Mouse (Mus musculus): ENCODE results near the gene Hcfc1. TPM values are rescaled to one million over a fixed set of nuclear protein-coding genes. Genes with fewer than 3 reads are reported as not detected.

Hcfc1 gene
- polyA plus RNA-seq, 1 experiment from 2014 or later: 75.1 TPM

DNA sequence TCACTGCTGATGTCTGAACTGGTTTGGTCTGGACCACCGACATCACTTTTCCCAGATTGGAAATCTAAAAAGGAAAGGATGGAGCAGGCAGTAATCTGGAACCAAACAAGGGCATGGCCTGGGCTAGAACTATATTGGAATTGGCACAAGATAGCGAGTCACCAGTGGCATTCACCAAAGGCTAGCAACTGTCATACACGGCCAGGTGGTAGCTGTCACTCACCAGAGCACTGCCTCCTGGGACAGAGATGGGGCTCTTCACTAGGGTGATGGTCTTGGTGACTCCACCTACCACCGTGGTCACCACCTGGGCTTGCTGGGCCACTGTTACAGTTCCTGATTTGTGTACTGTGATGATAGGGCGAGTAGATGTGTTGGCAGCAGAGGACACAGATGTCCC, 13.6 kb downstream of the Hcfc1 start:
- H3K36me3 ChIP-seq (ENCODE audit: control insufficient read depth, insufficient read depth, low read length): peaks cover 20% of the 10 kb centered on the region
- H3K9ac ChIP-seq (ENCODE audit: low read length): no peak overlapping the region
- H3K4me3 ChIP-seq (ENCODE audit: low read depth, low read length): no peak overlapping the region
- no peaks in the 10 kb centered on the region for H3K27me3 ChIP-seq (ENCODE audit: control insufficient read depth, insufficient read depth, low read length)
- no peaks in the 10 kb centered on the region for H3K9me3 ChIP-seq (ENCODE audit: control insufficient read depth, low read length)
- ATAC-seq (ENCODE audit: low FRiP score) (no peak), DNase-seq (ENCODE audit: low spot score, missing footprints) (no peak)
- WGBS: 88% methylated on average over 5 of the region's 5 CpGs
- H3K4me2 ChIP-seq: no peak overlapping the region
- no peaks in the 10 kb centered on the region for H3K4me1 ChIP-seq (ENCODE audit: control insufficient read depth, insufficient read depth, low read length)
- no peak overlapping the region for H3K27ac ChIP-seq (ENCODE audit: low read depth, low read length)

DNA sequence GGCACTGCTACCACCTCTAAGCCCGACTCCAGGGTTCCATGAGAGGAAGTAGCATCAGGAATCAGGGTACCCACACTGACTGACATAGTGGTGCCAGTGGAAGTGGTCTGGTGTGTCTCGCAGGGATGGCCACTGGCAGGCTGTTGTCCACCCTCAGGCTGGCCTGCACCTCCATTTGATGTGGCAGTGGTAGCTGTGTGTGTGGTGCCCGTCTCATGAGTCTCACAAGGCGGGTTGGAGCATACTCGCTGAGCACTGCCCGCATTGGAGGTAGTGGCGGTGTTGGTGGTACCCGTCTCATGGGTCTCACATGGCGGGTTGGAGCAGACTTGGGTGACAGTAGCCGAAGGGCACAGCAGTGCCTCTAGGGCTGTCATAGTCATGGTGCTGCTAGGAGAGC, 16.8 kb downstream of the Hcfc1 start:
- no peaks in the 10 kb centered on the region for H3K27me3 ChIP-seq (ENCODE audit: control insufficient read depth, insufficient read depth, low read length)
- H3K4me1 ChIP-seq (ENCODE audit: control insufficient read depth, insufficient read depth, low read length): no peaks in the 10 kb centered on the region
- no peak overlapping the region for H3K9ac ChIP-seq (ENCODE audit: low read length)
- H3K4me3 ChIP-seq (ENCODE audit: low read depth, low read length): no peak overlapping the region
- no peaks in the 10 kb centered on the region for H3K9me3 ChIP-seq (ENCODE audit: control insufficient read depth, low read length)
- 89% methylated on average over 10 of the region's 10 CpGs for WGBS
- H3K36me3 ChIP-seq (ENCODE audit: control insufficient read depth, insufficient read depth, low read length): peaks cover 26% of the 10 kb centered on the region
- H3K27ac ChIP-seq (ENCODE audit: low read depth, low read length): no peak overlapping the region
- H3K4me2 ChIP-seq: no peak overlapping the region
- DNase-seq (ENCODE audit: low spot score, missing footprints) (no peak), ATAC-seq (ENCODE audit: low FRiP score) (no peak)

DNA sequence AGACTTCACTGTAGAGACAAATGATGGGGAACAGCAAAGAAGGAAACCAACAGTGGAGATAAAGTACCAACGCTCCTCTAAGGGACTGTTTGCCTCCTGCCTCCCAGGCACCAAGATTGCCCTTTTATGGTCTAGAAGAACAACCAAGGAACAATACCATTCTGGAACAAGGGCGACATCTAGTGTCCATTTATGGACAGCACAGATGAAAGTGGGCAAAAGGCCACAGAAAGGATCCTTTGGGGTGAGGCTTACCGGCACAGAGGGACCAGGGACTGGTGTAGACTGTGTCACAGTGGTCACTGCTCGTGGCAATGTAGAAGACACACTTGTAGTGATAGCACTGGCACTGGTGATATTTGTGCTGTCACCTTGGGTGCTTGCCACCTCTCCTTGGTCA, 17.5 kb downstream of the Hcfc1 start:
- H3K4me1 ChIP-seq (ENCODE audit: control insufficient read depth, insufficient read depth, low read length): no peaks in the 10 kb centered on the region
- no peaks in the 10 kb centered on the region for H3K9me3 ChIP-seq (ENCODE audit: control insufficient read depth, low read length)
- ATAC-seq (ENCODE audit: low FRiP score) (peak; percentile 56), DNase-seq (ENCODE audit: low spot score, missing footprints) (peak; percentile 95)
- H3K9ac ChIP-seq (ENCODE audit: low read length): no peak overlapping the region
- H3K4me3 ChIP-seq (ENCODE audit: low read depth, low read length): no peak overlapping the region
- 33% methylated on average over 4 of the region's 4 CpGs for WGBS
- no peaks in the 10 kb centered on the region for H3K27me3 ChIP-seq (ENCODE audit: control insufficient read depth, insufficient read depth, low read length)
- H3K36me3 ChIP-seq (ENCODE audit: control insufficient read depth, insufficient read depth, low read length): peaks cover 26% of the 10 kb centered on the region
- H3K4me2 ChIP-seq: no peak overlapping the region
- H3K27ac ChIP-seq (ENCODE audit: low read depth, low read length): no peak overlapping the region

DNA sequence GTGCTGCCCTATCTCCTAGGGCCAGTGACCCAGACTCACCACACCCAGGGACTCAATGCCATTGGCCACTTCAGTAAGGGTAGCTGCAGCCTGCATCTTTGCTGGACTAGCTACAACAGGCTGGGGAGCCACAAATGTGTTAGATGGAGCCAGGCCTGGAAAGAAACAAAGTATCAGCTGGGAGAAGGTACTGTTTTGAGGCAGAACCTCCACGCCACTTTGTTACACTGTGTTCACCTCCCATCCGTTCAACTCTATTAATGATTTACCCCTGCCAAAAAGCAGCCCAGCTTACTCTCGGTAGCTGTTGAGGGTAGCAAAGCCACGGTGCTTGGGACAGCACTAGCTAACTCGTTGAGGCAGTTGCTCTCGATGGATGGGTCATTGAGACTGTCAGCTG, 19.3 kb downstream of the Hcfc1 start:
- DNase-seq (ENCODE audit: low spot score, missing footprints) (no peak), ATAC-seq (ENCODE audit: low FRiP score) (no peak)
- Histone ChIP-seq H3K4me1 (ENCODE audit: control insufficient read depth, insufficient read depth, low read length) (no peaks in the 10 kb centered on the region), H3K9me3 (ENCODE audit: control insufficient read depth, low read length) (no peaks in the 10 kb centered on the region), H3K27ac (ENCODE audit: low read depth, low read length) (no peak overlapping the region), H3K27me3 (ENCODE audit: control insufficient read depth, insufficient read depth, low read length) (no peaks in the 10 kb centered on the region), H3K36me3 (ENCODE audit: control insufficient read depth, insufficient read depth, low read length) (peaks cover 20% of the 10 kb centered on the region), H3K4me3 (ENCODE audit: low read depth, low read length) (no peak overlapping the region), H3K9ac (ENCODE audit: low read length) (no peak overlapping the region), H3K4me2 (no peak overlapping the region)
- WGBS: 88% methylated on average over 6 of the region's 6 CpGs

DNA sequence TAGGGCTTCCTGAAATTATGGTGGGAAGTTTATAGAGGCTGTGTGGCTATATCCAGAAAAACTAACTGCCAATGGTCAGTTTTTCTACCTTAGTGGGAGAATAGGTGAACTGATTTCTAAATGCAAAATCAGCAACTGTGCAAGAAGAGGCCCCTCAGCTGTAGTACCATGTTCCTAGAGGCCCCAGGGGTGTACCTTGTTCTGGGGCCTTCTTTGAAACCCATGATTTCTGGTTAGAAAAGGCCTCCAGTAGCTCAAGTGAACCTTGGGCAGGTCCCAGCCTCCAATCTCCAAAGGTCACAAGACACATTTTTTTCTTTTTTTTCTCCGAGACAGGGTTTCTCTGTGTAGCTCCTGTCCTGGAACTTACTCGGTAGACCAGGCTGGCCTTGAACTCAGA, 23.9 kb downstream of the Hcfc1 start:
- 92% methylated on average over 2 of the region's 2 CpGs for WGBS
- no peaks in the 10 kb centered on the region for H3K4me1 ChIP-seq (ENCODE audit: control insufficient read depth, insufficient read depth, low read length)
- H3K36me3 ChIP-seq (ENCODE audit: control insufficient read depth, insufficient read depth, low read length): peaks cover 8% of the 10 kb centered on the region
- no peak for ATAC-seq (ENCODE audit: low FRiP score)
- no peak for DNase-seq (ENCODE audit: low spot score, missing footprints)
- no peak overlapping the region for H3K9ac ChIP-seq (ENCODE audit: low read length)
- H3K4me2 ChIP-seq: no peak overlapping the region
- no peaks in the 10 kb centered on the region for H3K27me3 ChIP-seq (ENCODE audit: control insufficient read depth, insufficient read depth, low read length)
- no peak overlapping the region for H3K27ac ChIP-seq (ENCODE audit: low read depth, low read length)
- H3K4me3 ChIP-seq (ENCODE audit: low read depth, low read length): no peak overlapping the region
- H3K9me3 ChIP-seq (ENCODE audit: control insufficient read depth, low read length): no peaks in the 10 kb centered on the region

DNA sequence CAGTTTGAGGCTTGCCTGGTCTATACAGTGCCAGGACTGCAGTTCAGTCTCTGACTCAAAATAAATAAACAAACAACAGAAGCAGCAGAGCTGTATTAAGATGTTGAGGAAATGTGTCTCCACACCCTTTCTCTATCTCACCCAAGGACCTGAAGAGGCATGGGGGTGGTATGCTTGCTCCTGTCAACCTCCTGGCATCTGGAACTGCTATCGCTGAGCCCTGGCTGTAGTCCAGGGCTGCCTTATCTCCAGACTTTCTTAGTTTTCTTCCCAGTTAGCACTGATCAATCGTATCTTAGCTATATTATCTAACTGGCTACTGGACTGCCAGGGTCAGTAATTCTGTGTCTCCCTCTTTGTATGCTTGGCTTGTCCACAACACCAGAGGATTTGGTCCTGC, 24.3 kb downstream of the Hcfc1 start:
- Histone ChIP-seq H3K4me1 (ENCODE audit: control insufficient read depth, insufficient read depth, low read length) (no peaks in the 10 kb centered on the region), H3K9ac (ENCODE audit: low read length) (no peak overlapping the region), H3K9me3 (ENCODE audit: control insufficient read depth, low read length) (no peaks in the 10 kb centered on the region), H3K4me3 (ENCODE audit: low read depth, low read length) (no peak overlapping the region), H3K27me3 (ENCODE audit: control insufficient read depth, insufficient read depth, low read length) (no peaks in the 10 kb centered on the region), H3K27ac (ENCODE audit: low read depth, low read length) (no peak overlapping the region), H3K36me3 (ENCODE audit: control insufficient read depth, insufficient read depth, low read length) (peaks cover 8% of the 10 kb centered on the region), H3K4me2 (no peak overlapping the region)
- WGBS: 83% methylated on average over 2 of the region's 2 CpGs
- no peak for ATAC-seq (ENCODE audit: low FRiP score)
- DNase-seq (ENCODE audit: low spot score, missing footprints): no peak

DNA sequence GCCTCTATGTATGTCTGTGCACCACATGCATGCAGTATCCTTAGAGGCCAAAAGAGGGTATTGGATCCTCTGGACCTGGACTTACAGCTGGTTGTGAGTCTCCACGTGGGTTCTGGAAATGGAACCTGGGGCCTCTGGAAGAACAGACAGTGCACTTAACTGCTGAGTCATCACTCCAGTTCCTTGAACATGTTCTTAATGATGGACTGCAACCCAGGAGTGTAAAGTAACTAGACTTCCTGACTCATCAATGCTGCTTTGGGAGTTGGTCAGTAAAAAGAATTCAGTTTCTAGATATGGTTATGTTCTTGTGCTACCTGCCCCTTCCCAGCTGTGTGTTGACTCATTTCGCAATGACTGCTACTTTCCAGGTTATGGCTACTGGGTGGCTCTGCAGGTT, 34.3 kb downstream of the Hcfc1 start:
- 81% methylated on average over 2 of the region's 2 CpGs for WGBS
- DNase-seq (ENCODE audit: low spot score, missing footprints) (no peak), ATAC-seq (ENCODE audit: low FRiP score) (no peak)
- H3K4me2 ChIP-seq: no peak overlapping the region
- no peak overlapping the region for H3K9ac ChIP-seq (ENCODE audit: low read length)
- no peaks in the 10 kb centered on the region for H3K9me3 ChIP-seq (ENCODE audit: control insufficient read depth, low read length)
- no peak overlapping the region for H3K4me3 ChIP-seq (ENCODE audit: low read depth, low read length)
- no peaks in the 10 kb centered on the region for H3K27me3 ChIP-seq (ENCODE audit: control insufficient read depth, insufficient read depth, low read length)
- H3K36me3 ChIP-seq (ENCODE audit: control insufficient read depth, insufficient read depth, low read length): no peaks in the 10 kb centered on the region
- H3K27ac ChIP-seq (ENCODE audit: low read depth, low read length): no peak overlapping the region
- H3K4me1 ChIP-seq (ENCODE audit: control insufficient read depth, insufficient read depth, low read length): no peaks in the 10 kb centered on the region

DNA sequence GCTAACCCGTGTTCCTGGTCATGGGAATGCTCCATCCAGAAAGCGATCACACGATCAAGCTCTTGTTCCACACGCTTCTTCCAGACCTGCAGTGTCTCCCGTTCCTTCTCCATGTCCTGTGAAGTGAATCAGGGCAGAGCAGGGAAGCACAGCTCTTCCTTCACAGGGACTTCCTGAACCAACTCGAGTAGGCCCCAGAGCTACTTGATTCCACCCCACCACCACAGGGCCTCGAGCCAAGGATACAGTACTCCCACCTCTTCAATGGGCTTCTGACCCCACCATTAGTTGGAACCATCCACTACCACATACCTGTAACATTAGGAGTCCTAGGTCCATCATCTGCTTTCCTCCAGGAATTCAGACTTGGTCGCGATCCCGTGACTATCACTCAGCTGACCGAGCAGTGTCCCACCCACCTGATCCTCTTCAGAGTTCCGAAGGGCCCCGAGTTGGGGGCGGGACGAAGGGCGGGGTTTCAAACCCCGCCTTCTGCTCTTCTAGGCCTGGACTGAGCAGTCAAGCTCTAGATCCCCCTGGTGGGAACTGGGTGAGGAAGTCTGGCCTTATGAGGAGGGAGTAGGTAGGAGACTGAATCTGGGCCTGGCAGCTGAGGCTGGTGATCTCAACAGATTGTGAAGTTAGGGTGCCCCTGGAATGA, 35.6 kb downstream of the Hcfc1 start, which contains the start of gene Renbp:
TSS of gene Renbp (minus strand) at position 449 of the 661 bp plus-strand sequence.
- Histone ChIP-seq H3K4me1 (ENCODE audit: control insufficient read depth, insufficient read depth, low read length) (no peaks in the 10 kb centered on the region), H3K27me3 (ENCODE audit: control insufficient read depth, insufficient read depth, low read length) (no peaks in the 10 kb centered on the region), H3K9ac (ENCODE audit: low read length) (no peak within 1 kb of the TSS), H3K27ac (ENCODE audit: low read depth, low read length) (no peak within 1 kb of the TSS), H3K4me3 (ENCODE audit: low read depth, low read length) (no peak within 1 kb of the TSS), H3K4me2 (no peak within 1 kb of the TSS), H3K36me3 (ENCODE audit: control insufficient read depth, insufficient read depth, low read length) (no peaks in the 10 kb centered on the region), H3K9me3 (ENCODE audit: control insufficient read depth, low read length) (no peaks in the 10 kb centered on the region)
- WGBS: 41% methylated on average over 17 of the region's 17 CpGs
- ATAC-seq (ENCODE audit: low FRiP score): peak; percentile 48; the same call in 1 of the 2 replicates
- no peak for DNase-seq (ENCODE audit: low spot score, missing footprints)

DNA sequence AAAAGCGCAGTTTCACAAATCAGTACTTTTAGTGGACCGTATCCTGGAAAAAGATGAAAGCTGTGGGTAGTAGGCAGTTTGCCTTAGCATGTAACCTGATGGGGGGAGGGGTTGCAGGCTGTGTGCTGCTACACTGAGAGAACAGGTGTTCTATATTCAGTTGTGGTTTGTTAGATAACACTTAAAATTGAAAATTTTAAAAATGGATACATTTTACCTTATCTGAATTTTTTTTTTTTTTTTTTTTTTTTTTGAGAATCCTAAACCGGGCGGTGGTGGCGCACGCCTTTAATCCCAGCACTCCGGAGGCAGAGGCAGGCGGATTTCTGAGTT, 43.6 kb downstream of the Hcfc1 start:
- Histone ChIP-seq H3K9me3 (ENCODE audit: control insufficient read depth, low read length) (no peaks in the 10 kb centered on the region), H3K4me2 (peak overlapping the region; percentile 62), H3K4me3 (ENCODE audit: low read depth, low read length) (peak overlapping the region; percentile 52), H3K27ac (ENCODE audit: low read depth, low read length) (no peak overlapping the region), H3K36me3 (ENCODE audit: control insufficient read depth, insufficient read depth, low read length) (no peaks in the 10 kb centered on the region; the same call in none of the 2 replicates), H3K27me3 (ENCODE audit: control insufficient read depth, insufficient read depth, low read length) (no peaks in the 10 kb centered on the region), H3K9ac (ENCODE audit: low read length) (peak overlapping the region; percentile 53; the same call in 1 of the 2 replicates), H3K4me1 (ENCODE audit: control insufficient read depth, insufficient read depth, low read length) (no peaks in the 10 kb centered on the region; the same call in 1 of the 2 replicates)
- DNase-seq (ENCODE audit: low spot score, missing footprints) (no peak), ATAC-seq (ENCODE audit: low FRiP score) (no peak)
- 78% methylated on average over 8 of the region's 8 CpGs for WGBS
